Mouse (Mus musculus) liver, embryonic 11.5 days (tissue): Measurements from ENCODE around the gene Rtn1. TPM values are rescaled to one million over a fixed set of nuclear protein-coding genes. Genes with fewer than 3 reads are reported as not detected.

ENCODE experiments used
- ATAC-seq: fragments of 200-750 bp; cut with Nextera tagmentation; replicated peaks from 2 replicates; pipeline ENCODE4 v1.8.0; 2017; ENCODE audit warnings: moderate number of reproducible peaks, mild to moderate bottlenecking, moderate TSS enrichment, moderate library complexity; ENCODE audit not compliant: low FRiP score
- DNase-seq: peaks from one replicate; pipeline ENCODE4 v3.0.0-alpha.2; 2017; ENCODE audit warnings: low spot score
- H3K27ac ChIP-seq: fragments of 300-500 bp; sonication (generic); 2 replicates; pipeline ENCODE4 v1.5.1; 2014; ENCODE audit warnings: mild to moderate bottlenecking, low read depth, low read length, control low read depth
- H3K27me3 ChIP-seq: fragments of 300-500 bp; sonication (generic); replicated peaks from 2 replicates; pipeline ENCODE4 v1.6.1; 2014; ENCODE audit warnings: low read length, mixed read lengths; ENCODE audit not compliant: control insufficient read depth, insufficient read depth
- H3K36me3 ChIP-seq: fragments of 300-500 bp; sonication (generic); 2 replicates; pipeline ENCODE4 v1.6.1; 2014; ENCODE audit warnings: mild to moderate bottlenecking, low read length, moderate library complexity, mixed read lengths; ENCODE audit not compliant: control insufficient read depth, insufficient read depth
- H3K4me1 ChIP-seq: fragments of 300-500 bp; sonication (generic); replicated peaks from 2 replicates; pipeline ENCODE4 v1.6.1; 2014; ENCODE audit warnings: low read length, mixed read lengths; ENCODE audit not compliant: control insufficient read depth, insufficient read depth
- H3K4me2 ChIP-seq: fragments of 300-500 bp; sonication (generic); 2 replicates; pipeline ENCODE4 v1.6.1; 2014; ENCODE audit warnings: mild to moderate bottlenecking, control low read depth, moderate library complexity
- H3K4me3 ChIP-seq: fragments of 300-500 bp; sonication (generic); 2 replicates; pipeline ENCODE4 v1.5.1; 2014; ENCODE audit warnings: low read depth, low read length, control low read depth
- H3K9ac ChIP-seq: fragments of 300-500 bp; sonication (generic); 2 replicates; pipeline ENCODE4 v1.6.1; 2014; ENCODE audit warnings: low read depth, low read length, control low read depth
- H3K9me3 ChIP-seq: fragments of 300-500 bp; sonication (generic); 2 replicates; pipeline ENCODE4 v1.6.1; 2016; ENCODE audit warnings: low read length, inconsistent platforms, mixed read lengths; ENCODE audit not compliant: control insufficient read depth
- WGBS: fragments of 180-500 bp; shearing (Covaris S2); extraction: QIAGEN DNeasy Blood & Tissue Kit; methylation state at CpG from one replicate; pipeline ENCODE4 v1.1.7; 2014; 5-methylcytosine and 5-hydroxymethylcytosine counted together
- polyA plus RNA-seq: library from polyadenylated mRNA; unstranded; fragments of >200 nt; fragmentation: Nextera tagmentation; extraction: Ambion mirVana; gene quantifications from 2 replicates; pipeline ENCODE4 v1.2.1, GENCODE M21; 2014

The Rtn1 gene
- polyA plus RNA-seq, 1 experiment from 2014 or later = 3.6 TPM

DNA sequence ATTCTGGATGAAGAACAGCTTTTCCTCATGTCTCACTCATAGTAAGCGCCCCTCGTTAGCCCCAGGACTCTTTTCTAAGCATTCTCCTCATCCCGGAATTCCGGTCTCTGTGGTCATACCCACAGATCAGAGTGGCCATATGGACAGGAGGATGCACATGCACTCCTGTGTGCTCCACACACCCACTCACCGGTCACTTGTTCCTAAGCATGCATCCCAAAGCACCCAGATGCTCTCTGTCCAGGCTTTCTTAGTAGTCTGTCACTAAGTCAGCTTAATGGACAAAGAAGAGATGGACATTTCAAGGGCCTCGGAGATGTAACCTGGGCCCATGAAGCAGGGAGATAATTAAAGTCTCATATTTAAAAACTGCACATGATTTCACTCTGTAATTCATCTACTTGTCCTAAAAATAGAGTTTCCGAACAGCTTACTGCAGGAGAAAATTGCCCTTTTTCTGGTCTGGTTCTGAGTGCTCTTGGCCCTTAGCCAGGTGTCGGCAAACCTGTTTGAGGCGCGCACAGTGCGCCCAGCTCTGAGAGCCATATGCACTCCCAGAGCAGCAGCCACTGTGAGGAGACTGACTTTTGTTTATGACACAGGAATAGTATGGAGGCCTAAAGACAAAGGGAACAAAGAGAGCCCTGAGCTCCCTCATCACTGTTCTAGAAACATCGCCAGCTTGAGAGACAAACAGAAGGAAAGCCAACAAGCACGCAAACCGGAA is 19.3 kb downstream of the Rtn1 start:
- no peak for DNase-seq
- H3K4me3 ChIP-seq = no peak overlapping the region

DNA sequence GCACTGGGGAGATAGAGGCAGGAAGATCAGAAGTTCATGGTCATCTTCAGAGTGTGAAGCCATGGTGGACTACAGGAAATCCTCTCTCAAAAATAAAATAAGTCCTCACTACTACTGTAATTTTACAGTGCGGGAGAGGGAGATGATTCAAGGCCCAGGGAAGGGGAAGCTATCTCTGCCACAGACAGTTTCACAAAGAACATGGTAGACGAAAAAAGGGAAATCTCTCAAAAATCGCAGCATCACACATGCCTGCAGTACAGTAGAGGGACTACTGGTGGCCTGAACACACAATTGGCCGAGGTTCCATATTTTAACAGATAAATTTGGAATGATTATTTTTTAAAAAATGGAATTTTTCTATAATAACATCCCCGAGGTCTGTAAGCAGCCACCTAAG is 20.0 kb downstream of the Rtn1 start:
- DNase-seq (no peak), ATAC-seq (no peak)
- Histone ChIP-seq H3K9me3 (no peaks in the 10 kb centered on the region), H3K4me2 (no peak overlapping the region), H3K27ac (no peak overlapping the region), H3K9ac (no peak overlapping the region), H3K27me3 (no peaks in the 10 kb centered on the region), H3K36me3 (no peaks in the 10 kb centered on the region), H3K4me3 (no peak overlapping the region), H3K4me1 (no peaks in the 10 kb centered on the region)
- 76% methylated on average over 5 of the region's 5 CpGs for WGBS

More for the DNA sequence above, 19.3 kb downstream of the Rtn1 start:
- Histone ChIP-seq H3K4me2 (no peak overlapping the region), H3K27ac (no peak overlapping the region), H3K27me3 (no peaks in the 10 kb centered on the region), H3K9ac (no peak overlapping the region), H3K9me3 (no peaks in the 10 kb centered on the region), H3K36me3 (no peaks in the 10 kb centered on the region), H3K4me1 (no peaks in the 10 kb centered on the region)
- ATAC-seq = no peak
- 92% methylated on average over 14 of the region's 14 CpGs for WGBS

DNA sequence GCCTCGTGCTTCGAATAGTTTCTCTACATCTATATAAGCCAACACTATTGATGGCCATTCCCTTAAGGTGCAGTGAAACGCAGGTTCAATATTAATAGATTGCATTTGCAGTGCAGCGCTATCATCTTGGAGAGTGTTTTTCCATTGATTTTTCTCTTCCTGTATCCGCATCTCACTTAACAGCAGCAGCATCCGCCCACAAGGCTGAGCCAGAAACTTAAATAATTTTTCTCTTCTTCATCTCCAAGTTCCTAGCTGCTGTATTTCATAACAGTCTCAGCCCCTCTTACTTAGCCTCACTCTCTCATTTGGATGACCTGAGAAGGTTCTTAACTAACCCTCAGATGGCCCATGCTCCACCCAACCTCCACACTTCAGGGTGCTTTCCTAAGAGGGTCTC is 20.7 kb downstream of the Rtn1 start:
- Histone ChIP-seq H3K9ac (no peak overlapping the region), H3K4me2 (no peak overlapping the region), H3K27me3 (no peaks in the 10 kb centered on the region), H3K9me3 (no peaks in the 10 kb centered on the region), H3K4me3 (no peak overlapping the region), H3K27ac (no peak overlapping the region), H3K4me1 (no peaks in the 10 kb centered on the region), H3K36me3 (no peaks in the 10 kb centered on the region)
- ATAC-seq (no peak), DNase-seq (no peak)
- WGBS = 86% methylated on average over 6 of the region's 6 CpGs

DNA sequence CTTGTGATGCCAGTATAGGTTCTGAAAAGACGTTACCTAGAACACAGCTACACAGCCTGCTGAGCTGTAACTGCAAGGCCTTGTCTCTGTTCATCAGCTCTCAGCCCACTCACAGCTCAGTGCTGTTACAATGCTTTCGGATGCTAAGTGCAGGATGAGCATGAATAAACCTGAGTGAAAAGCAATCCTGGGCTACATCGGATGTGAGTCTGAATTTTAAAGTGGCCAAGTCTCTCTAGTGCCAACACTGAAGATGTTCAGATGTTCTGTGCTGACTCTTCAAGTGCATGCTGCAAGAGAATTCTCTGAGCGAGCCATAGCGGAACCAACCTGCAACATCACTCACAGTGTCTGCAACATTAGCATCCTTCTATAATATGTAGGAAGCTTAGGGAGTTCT is 32.5 kb downstream of the Rtn1 start:
- no peaks in the 10 kb centered on the region for H3K9me3 ChIP-seq
- no peaks in the 10 kb centered on the region for H3K27me3 ChIP-seq
- no peak overlapping the region for H3K4me2 ChIP-seq
- no peak overlapping the region for H3K9ac ChIP-seq
- DNase-seq (no peak), ATAC-seq (no peak)
- H3K4me3 ChIP-seq = no peak overlapping the region
- 86% methylated on average over 5 of the region's 5 CpGs for WGBS
- no peaks in the 10 kb centered on the region for H3K4me1 ChIP-seq
- no peaks in the 10 kb centered on the region for H3K36me3 ChIP-seq
- H3K27ac ChIP-seq = no peak overlapping the region

DNA sequence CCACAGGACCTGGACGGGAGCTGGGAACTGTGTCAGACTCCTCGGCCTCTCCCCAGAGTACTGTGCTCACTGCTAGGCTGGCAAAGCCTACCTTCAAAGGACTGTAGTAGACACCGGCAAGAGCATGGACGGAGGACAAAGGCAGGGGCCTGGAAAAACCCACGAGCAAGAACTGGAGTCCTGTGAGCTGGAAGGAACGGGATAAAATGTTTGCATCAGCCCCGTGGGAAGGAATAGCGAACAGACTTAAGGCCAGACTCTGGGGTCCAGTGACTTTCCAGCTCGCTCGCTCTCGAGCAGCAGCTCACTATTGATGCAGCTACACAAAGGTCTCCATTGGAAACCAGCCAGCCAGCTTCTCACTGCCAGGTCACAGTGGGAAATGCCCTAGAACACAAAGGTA is 34.0 kb downstream of the Rtn1 start:
- H3K9ac ChIP-seq = no peak overlapping the region
- no peak overlapping the region for H3K27ac ChIP-seq
- no peak overlapping the region for H3K4me3 ChIP-seq
- H3K9me3 ChIP-seq = no peaks in the 10 kb centered on the region
- no peaks in the 10 kb centered on the region for H3K36me3 ChIP-seq
- no peak for DNase-seq
- no peaks in the 10 kb centered on the region for H3K27me3 ChIP-seq
- no peak overlapping the region for H3K4me2 ChIP-seq
- no peaks in the 10 kb centered on the region for H3K4me1 ChIP-seq
- no peak for ATAC-seq
- 85% methylated on average over 11 of the region's 11 CpGs for WGBS

DNA sequence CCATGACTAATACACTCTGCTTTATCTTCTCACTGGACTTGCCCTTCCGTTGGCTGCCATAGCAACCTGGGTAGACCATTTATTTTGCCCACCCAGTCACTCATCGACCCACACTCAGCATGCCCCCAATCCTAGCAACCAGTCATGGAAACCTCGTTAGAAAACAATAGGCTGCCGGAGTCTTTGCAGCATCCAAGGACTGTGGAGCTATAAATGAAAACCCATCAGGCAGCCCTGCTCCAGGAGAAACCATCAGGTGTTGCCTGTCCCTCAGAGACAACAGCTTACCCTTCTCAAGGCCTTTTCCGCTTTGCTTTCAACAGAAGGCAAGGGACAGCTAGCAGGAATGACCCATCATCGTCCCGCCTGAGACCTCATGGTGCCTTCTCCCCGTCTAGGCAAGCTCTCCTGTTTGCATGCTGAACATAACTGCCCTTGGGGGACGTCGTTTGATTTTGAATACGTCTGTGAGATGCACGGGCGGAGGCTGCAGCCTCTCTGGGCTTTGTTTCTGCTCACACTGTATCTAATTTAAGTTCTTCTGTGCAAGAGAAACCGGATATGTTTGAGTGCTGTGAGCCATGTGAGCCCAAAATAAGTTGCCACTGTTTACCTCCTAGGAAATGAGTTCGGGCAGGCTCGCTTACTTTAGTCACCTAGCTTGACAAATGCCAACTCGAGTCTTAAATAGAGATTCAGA is 34.8 kb downstream of the Rtn1 start:
- DNase-seq = no peak

DNA sequence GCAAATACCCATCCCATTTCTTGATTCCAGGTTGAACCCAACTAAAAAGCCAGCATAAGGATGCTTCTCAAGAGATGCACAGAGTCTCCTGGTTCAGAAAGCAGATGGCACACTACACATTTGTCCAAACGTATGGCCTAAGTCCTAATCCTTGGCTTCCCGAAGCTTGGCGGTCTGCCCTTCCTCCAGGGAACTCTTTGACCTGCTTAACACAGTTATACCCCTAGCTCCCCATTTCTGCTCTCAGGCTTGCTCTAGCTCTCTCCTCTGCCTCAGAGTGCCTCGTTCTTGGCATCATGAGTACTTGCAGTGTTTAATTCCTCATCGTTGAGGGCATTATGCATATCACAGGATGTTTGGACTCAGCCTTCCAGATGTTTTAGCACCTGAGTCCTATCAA is 38.8 kb downstream of the Rtn1 start:
- Histone ChIP-seq H3K9ac (no peak overlapping the region), H3K9me3 (no peaks in the 10 kb centered on the region), H3K4me3 (no peak overlapping the region), H3K36me3 (no peaks in the 10 kb centered on the region), H3K27ac (no peak overlapping the region), H3K4me2 (no peak overlapping the region), H3K27me3 (no peaks in the 10 kb centered on the region), H3K4me1 (no peaks in the 10 kb centered on the region)
- no peak for DNase-seq
- WGBS = 67% methylated on average over 5 of the region's 5 CpGs
- no peak for ATAC-seq

More for the DNA sequence above, 34.8 kb downstream of the Rtn1 start:
- Histone ChIP-seq H3K36me3 (no peaks in the 10 kb centered on the region), H3K4me3 (no peak overlapping the region), H3K27me3 (no peaks in the 10 kb centered on the region), H3K4me2 (no peak overlapping the region), H3K9ac (no peak overlapping the region), H3K27ac (no peak overlapping the region), H3K9me3 (no peaks in the 10 kb centered on the region), H3K4me1 (no peaks in the 10 kb centered on the region)
- WGBS = 74% methylated on average over 17 of the region's 17 CpGs
- no peak for ATAC-seq

DNA sequence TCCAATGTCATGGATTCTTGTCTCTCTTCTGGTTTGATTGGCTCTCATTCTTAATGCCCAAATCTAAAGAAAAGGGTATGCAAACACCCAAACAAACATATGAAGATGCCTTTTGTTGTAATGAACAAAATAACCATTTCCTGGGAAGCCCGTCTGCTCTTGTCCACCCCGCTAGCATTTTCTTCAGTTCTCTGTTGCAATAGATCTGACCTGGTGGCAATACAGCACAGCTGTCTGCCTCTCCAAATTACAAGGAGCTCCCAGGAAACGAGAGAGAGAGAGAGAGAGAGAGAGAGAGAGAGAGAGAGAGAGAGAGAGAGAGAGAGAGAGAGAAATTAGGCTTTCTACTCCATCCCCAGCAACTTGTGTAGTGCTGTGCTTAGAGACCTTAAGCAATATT is 42.1 kb downstream of the Rtn1 start:
- H3K9ac ChIP-seq = no peak overlapping the region
- no peak overlapping the region for H3K27ac ChIP-seq
- H3K4me2 ChIP-seq = no peak overlapping the region
- H3K36me3 ChIP-seq = no peaks in the 10 kb centered on the region
- no peak for ATAC-seq
- H3K9me3 ChIP-seq = no peaks in the 10 kb centered on the region
- WGBS = 57% methylated on average over 3 of the region's 3 CpGs
- no peak overlapping the region for H3K4me3 ChIP-seq
- DNase-seq = no peak
- H3K27me3 ChIP-seq = no peaks in the 10 kb centered on the region
- no peaks in the 10 kb centered on the region for H3K4me1 ChIP-seq

DNA sequence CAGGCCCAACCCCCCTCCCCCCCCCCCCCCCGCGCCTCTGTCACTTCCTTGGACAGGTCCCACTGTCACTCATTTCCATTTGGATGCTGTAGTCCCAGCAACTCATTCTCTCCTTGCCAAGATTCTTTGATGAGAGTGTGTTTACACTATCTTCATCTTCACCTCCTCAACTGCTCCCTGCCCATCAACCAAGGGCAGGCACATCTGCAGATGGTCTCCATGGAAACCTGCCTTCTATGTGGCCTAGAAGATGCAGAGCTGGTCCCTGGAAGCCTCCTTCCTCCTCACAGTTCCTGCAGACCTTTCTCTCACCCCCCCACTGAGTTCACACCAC is 42.8 kb downstream of the Rtn1 start:
- no peaks in the 10 kb centered on the region for H3K27me3 ChIP-seq
- WGBS = 83% methylated on average over 1 of the region's 2 CpGs
- DNase-seq = no peak
- no peak overlapping the region for H3K27ac ChIP-seq
- H3K4me3 ChIP-seq = no peak overlapping the region
- no peaks in the 10 kb centered on the region for H3K36me3 ChIP-seq
- no peak for ATAC-seq
- no peak overlapping the region for H3K9ac ChIP-seq
- H3K9me3 ChIP-seq = no peaks in the 10 kb centered on the region
- no peak overlapping the region for H3K4me2 ChIP-seq
- no peaks in the 10 kb centered on the region for H3K4me1 ChIP-seq
